Mouse (Mus musculus) frontal cortex, postnatal 25 days (tissue): ENCODE measurements at regions not wholly inside any gene's neighbourhood (a gene's known extent, or its start where the extent isn't known, plus 50 kb on each side); places are given as distances from the start of the nearest gene placed in this dataset.
A peak's percentile ranks its signal among the peaks of the same experiment; 100 is the strongest.

Source experiments
- DNase-seq, 2 experiments: peaks; one replicate each; pipeline ENCODE4 v3.0.0; 2022; ENCODE audit warnings: low spot score in 2 of 2

DNA sequence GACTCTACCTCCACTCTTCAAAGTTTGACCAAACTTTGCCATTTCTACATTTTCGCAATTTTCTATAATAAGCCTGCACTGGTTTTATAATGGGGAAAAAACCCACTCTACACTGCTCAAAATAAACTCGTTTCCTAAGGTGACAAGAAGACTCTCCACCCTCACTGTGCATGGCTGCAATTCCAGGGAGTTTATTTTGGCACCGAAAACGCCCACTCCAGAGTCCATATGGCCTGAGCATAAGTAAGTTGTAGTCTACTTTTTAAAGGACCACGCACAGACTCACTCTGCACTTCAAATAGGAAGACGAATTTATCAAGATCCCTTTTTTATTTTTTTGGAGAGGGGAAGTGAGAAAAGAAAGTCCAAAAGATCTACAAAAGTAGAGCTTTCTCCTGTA, 219.4 kb downstream of the Pdcd6ip start:
- peak in 1 of 2 experiments; percentile 57 for DNase-seq

DNA sequence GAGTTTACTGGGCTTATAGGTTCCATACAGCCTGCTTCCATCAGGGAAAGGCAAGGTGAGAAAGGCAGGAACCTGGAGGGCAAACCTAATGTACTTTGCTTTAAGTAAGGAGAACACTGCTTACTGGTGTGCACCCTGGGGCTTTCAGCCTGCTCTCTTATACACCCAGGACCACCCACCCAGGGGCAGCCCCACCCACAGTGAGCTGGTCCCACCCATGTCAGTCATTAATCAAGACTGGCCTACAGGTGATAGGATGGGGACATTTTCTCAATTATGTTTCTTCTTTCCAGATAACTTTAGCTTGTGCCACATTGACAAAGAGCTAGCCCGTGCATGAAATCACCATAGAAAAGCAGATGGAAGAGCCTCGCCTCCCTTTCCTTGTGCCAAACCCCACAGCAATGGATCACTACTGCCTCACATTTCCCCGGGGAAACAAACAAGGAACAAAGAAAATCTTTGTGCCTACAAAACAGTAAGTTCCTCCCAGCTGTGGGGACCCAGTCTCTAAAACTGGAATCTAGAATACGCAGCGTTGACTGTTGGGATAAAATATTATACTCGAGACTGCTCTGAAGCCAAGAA, 221.5 kb downstream of the Pdcd6ip start:
- DNase-seq: no peak

DNA sequence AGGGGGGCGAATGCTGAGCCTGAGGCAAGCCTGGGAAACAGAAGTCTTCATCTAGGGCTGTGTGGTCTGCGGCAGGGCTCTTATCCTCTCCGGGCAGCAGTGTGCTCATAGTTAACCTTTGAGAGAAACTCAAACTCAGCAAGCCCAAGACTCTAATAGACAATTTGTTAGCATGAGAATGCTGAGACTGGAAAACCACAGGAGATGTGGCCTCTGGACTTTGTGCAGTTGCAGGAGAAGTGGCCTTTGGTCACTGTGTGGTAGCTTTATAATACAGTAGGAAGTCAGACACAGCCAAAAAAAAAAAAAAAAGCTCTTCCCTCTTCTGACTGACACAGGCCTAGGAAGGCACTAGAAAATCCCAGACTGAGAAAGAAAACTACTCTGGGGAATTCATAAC, 228.2 kb downstream of the Pdcd6ip start:
- DNase-seq: no peak

DNA sequence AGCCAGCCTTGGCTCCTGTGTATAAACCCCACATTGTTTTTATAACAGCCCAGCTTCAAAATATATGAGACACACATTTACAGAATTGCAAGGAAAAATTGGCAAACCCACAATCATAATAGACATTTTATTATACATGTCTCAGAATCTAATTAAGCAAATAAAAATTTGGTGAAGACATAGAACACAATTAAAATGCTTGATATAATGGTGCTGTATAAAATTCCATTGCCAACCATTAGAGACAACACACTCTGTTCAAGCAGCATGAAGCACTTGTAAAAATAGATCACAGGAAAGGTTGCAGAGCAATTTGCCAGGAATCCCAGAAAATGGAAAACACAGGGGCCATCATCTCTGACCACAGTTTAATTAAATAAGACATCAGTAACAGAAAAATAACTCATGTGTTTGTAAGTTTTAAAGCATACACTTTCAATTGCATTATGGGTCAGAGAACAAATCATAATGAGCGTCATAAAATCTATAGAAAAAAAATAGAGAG, 229.2 kb downstream of the Pdcd6ip start:
- no peak for DNase-seq

DNA sequence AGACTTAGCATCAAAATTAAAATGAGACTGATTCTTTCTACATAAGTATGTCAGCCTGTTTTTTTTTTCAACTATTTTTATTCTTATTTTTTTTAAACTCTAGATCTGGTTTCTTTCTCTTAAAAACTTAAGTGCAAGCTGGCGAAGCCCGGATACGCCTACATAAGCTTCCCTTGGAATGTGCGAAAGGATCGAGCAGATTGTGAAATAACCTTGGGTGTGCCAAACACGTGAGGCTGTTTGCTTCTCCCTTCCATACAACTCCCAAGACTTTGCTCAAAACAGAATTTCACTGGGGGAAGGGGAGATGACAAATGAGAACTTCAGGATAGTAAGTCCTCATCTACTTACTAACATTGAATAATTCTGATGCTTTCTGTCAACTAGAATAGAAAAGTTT, 236.3 kb downstream of the Pdcd6ip start:
- peak; percentile 42 to 57 for DNase-seq

DNA sequence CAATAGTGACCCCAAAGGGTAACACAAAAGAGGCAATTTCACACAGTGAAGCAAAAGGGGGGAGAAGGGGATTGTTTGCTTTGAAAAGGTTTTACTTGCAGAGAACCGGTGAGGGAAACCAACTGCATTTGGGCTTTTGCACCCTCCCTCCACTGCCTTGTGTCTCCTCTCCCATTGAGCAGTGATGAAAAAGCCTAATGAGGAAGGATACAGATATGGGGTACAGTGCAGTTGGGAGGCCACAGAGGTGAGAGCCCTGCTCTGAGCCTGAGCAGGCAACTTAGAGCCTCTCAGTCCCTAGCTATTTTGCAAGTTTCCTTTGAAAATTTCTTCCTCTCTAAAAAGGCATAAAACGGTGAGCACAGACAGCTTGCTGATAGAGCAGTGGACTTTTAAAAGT, 245.2 kb downstream of the Pdcd6ip start:
- DNase-seq: no peak

DNA sequence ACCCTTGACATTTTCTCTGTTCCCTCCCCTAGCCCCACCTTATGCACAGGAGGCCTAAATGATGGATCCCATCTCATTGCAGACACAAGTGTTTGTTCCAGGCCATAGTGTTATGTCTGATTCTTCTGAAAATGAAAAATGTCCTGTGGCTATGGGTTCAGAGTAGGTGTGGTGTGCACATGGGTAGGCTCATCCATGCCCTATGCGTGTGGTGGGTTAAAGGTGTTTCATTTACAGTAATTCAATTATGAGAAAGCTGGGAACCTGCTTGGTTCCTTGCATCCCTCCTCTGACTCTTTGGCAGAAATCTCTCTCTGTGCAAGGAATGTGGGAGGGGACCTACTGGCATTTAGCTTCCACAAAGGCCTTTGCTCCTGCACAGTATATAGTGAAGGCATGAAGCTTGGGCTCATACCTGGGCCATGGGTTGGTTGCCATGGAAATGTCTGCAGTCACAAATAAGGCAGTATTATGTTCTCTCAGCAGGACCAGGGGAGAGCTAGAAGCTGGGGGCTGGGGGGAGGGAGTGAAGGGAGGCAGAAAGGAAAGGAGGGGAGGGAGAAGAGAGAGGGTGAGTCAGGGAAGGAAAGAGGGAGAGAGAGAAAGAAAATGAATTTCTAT, 245.7 kb downstream of the Pdcd6ip start:
- no peak for DNase-seq

DNA sequence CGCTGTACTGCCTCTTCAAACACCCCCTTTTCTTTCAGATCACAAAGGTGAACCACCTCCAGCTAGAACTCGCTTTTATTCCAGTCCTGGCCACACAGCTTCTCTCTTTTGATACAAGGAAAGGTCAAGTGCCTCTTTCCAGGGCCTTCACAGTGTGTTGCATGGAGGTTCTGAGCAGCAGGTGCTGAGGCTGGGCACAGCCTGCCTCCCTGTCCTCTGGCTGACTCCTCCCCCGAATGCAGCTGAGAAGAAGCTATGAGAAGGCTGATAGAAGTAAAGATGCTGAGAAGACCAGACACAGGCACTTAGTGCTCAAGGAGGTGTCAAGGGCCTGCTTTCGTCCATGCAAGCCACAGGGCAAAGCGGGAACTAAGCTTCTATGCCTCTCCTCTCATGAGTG, 248.2 kb downstream of the Pdcd6ip start:
- DNase-seq: no peak

DNA sequence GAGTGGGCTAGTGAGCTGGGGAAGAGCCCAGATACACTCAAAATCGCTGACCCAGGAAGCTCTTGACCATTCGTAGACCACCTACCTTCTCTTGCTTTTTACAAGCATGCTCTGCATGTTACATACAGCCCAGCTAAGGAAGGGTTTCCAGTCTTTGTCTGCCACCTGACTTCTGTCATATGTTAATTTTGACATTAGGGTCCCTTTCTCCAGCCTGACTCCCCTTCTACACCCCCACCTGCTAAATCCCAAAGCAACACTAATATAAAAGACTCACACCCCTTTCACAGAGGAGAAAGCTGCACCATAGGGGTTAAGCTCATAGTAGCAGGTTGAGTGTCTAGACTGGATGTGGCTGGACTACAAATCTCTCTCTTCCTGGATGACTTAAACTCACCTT, 248.8 kb downstream of the Pdcd6ip start:
- no peak for DNase-seq

DNA sequence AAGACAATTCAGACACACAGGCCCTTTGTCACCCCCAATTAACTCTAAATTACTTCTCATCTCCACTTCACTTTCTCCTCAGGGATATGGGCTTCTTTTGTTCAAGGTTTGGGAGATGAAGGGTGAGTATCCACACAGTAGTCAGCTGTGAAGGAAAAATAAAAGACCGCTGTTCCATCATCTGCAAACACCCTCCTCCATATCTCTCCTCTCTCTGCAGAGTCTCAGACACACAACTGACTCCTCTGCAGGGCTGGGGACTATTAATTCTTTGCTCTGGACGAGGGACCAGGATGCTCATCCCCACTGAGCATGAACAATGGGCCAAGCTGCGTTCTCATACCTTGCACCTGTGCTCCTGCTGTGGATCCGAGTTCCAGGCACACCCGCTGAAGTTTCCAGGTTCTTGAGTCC, 249.3 kb downstream of the Pdcd6ip start:
- DNase-seq: no peak

DNA sequence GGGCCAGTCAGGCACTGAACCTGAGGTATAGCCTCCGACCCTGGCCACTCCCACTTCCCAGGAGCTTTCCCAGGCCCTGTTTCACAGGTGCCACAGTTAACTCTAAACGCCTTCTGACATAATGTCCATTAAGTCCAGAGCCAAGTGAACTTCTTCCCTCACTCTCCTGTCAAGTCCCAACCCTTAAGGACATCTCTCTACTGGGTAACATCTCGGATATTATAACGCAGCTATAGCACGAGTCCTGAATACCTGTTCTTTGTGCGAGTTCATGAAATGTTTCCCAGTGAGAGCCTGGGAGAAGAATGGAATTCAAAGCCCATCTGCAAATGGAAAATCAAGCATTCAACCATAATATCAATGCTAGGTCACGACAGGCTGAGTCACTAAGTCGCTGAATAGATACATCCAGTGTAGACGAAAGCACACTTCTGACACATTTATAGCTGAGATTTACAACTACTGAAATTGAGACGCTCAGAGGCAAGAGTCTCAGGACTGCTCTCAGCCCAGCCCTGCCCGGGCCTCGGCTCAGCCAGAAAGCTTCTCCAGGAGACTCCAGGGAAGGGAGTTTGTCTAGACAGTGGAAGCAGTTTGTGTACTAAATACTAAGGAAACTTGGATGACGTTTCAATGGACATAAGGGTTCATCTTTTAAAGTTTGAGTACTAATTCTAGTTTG, 250.7 kb downstream of the Pdcd6ip start:
- no peak for DNase-seq

DNA sequence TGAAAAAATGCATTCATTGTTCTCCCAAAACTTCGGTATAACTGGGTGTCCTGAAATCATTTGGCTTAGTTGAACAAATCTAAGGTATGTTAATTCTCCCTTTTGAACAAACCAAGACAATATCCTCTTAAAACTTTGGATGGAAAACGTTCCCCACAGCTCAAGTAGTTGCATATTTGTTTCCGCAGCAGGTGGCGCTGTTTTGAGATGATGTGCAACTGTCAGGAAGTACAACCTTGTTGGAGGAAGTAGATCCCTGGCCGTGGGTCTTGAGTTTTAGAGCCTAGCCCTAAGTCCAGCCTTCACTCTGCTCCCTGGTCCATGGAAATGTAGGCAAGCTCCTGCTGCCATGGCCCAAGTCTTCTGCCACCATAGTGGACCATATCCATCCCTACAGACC, 252.5 kb downstream of the Pdcd6ip start:
- DNase-seq: no peak

DNA sequence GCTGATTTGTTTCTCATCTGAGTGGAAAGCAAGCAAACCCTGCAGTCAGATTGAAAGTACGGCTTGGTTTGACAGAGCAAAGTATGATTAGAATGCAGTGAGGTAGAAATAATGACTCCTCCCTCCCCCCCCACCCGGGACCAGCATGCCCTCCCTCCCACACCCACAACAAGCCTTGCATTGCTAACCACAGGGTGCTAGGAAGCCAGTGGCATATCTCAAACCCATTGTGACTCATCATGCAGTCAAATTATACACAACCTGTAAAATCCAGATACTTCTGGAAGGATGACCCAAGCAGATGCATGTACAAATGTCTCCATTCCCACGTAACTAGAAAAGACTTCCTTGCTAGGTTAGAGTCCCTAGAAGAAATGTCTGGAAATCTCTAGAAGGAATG, 254.8 kb downstream of the Pdcd6ip start:
- no peak for DNase-seq

DNA sequence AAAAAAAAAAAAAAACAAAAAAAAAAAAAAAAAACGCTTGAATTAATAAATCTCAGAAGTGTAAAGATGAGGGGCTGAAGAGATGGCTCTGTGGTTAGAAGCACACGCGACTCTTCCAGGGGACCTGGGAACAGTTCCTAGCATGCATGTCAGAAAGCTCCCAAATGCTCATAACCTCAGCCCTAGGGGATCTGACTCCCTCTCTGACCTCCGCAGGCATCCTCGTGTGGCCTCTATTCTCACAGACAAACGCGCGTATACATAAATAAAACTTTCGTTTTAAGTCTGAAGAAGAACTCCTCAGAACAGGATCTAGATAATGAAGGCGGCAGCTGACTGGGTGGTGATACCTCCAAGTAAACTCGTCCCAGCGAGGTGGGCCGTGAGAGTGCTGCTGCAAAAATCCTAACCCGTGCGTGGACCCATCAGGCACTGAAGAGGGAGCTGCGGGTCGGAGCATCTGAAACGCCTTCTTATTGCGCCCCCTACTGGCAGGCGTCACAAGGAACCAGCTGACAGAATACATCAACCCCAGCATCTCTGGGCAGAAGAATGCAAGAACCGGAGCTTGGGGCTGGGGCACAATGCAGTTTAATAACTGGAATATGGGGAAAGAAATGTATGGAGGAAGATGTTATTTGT, 266.2 kb downstream of the Pdcd6ip start:
- peak; percentile 73 to 77 for DNase-seq

DNA sequence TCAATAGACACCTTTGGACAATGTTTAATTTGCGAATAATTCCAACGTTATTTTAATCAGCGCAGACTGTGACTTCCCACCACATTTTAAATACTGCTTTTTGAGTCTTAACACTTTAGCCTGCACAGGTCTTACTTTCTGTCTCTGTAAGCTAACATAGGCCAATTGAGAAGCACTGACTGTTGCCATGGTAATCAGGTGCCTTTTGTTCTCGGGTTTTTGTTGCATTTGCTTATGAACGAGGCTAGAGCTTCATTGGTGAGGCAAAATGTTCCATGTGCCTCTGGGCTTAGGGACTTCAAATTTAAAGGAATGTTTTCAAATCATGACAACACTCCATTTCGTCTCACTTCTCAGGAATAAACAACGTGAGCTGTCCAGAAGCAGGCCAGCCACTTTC, 269.7 kb downstream of the Pdcd6ip start:
- no peak for DNase-seq

DNA sequence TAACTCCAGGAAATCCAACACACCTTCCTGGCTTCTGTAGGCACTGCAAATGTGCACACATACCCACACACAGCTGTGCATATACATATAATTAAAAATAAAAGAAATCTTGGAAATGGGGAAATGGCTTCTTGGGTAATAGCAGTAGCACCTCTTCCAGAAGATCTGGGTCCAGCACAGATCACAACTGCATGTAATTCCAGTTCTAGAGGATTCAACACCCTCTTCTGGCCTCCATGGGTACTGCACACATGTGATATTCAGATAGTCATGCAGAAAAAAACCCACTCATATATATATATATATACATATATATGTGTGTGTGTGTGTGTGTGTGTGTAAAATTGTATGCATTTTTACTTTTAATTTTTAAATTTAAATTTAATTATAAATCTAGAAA, 272.1 kb downstream of the Pdcd6ip start:
- no peak for DNase-seq

DNA sequence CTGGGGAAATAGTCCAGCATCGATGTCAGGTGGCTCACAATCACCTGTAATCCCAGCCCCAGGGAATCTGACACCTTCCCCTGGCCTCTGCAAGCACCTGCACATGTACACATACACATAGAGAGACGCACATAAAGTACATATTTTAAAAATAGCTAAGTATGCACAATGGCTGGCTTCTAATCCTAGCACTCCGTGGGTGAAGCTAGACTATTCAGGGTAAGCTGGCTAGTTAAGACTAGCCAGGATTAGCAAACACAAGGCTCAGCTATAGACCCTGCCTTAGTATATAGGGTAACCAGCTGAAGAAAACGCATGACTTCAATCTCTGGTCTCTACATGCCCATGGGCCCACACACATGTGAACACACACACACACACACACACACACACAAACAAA, 274.6 kb downstream of the Pdcd6ip start:
- DNase-seq: no peak

DNA sequence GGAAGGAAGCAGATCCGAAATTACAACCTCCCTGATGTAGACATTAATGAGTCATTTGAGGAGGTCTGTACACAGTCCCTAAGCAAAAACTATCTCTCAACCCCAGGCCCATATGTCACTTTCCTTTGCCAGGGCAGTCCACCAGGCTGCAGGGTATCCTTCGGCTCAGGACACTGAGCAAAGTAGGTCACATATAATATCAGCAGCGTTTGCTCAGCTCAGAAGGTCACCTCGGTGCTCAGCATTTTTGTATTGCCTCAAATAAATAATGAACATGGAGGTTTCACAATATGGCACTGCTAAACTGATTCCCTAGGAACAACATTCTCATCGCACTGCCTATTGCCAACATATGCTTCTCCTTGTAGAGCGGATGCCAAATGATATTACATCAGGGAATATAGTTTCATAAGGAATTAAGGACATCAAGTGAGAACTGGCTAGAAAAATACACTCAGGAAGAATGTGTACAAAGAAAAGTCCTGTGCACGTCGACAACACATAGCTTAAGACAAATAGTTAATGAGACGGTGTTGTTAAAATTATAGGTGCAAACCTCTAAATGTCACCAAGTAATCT, 275.4 kb downstream of the Pdcd6ip start:
- no peak for DNase-seq

DNA sequence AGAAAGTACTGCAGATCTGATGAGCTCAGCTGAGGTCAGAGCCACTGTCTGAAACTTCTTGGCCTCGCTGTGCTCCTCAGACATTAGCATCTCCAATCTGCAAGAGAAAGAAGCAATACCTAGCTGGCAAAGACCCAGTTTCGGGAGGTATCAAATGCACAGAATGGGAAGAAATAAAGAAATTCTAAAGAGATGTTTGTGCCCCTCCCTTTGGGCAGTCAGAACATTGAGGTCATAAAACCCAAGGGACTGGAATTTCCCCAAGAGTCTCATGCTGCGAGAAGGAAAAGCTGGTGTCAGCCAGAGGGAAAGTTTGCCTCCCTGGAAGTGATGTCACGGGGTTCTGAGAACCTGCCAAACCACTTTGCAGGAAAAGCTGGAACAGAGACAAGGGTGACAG, 277.6 kb downstream of the Pdcd6ip start:
- no peak for DNase-seq

DNA sequence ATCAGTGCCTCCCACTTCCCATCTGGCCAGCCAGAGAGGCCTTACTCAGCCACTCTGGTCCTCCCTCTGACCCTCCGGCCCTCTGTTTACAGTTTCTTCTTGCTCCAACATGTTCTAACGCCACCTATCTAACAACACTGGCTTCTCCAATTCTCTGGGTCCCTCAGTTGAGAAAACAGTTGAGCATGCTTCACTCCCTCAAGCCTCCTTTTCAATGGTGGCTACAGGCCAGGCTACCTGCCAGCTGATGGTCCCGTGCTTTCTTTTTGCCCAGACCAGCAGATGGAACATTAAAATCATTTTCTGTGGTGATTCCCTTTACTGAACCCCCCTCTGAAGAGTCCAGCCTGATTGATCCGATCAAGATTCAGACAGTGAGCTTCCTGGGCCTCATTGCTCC, 280.8 kb downstream of the Pdcd6ip start:
- no peak for DNase-seq

DNA sequence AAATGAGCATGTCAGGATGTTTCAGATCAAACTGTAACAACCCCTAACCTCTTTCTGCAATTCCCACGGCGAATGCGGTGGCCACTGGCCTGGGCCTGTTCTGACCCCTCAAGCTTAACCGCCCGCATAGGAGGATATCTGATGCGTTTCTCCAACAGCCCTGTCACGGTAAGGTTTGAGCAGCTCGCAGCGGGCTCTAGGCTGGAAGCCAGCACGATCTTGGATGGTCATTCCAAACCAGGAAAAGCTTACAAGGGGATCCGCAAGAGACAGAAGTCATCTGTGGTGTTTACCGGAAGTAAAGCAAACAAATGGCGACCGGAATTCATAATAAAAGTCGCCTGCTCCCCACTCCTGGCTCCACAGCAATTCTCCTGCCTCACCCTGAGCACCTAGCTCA, 281.7 kb downstream of the Pdcd6ip start:
- DNase-seq: no peak

DNA sequence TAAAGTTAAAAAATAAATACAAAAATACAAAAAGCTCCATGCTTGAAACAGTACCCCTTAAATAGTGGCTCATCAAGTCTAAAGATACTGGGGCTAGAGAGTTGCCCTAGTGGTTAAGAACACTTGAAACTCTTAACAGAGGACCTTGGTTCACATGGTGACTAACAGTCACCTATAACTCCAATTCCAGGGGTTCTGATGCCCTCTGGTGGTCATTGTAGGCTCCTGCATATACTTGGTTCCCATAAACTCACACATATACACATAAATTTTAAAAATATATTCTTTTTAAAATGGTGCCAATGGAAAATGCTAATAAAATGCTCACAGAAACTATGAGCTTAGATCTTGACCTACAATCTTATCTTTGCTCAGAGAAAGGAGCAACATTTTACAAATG, 286.4 kb downstream of the Pdcd6ip start:
- no peak for DNase-seq
